In genomic region chr9:53829866-53830209, GRCm38 (mm10) we compare ENCODE assay signal across 7 mouse cellular contexts. TPM values are rescaled to one million over a fixed set of nuclear protein-coding genes. Genes with fewer than 3 reads are reported as not detected.
DNase-seq lines count a peak whose midpoint lies in the region; ATAC-seq and TF ChIP-seq lines count a peak whose summit lies in the region.

No protein-coding gene starts in this region.

- H3K36me3 ChIP-seq in megakaryocyte, embryonic 14.5 days (replicated peaks; ENCODE audit: low read length): no peaks in the 10 kb centered on the region
- no peaks in the 10 kb centered on the region for H3K36me3 ChIP-seq in forebrain, embryonic 14.5 days (ENCODE audit: control insufficient read depth, insufficient read depth, low read length)
- no peaks in the 10 kb centered on the region for H3K36me3 ChIP-seq in limb, embryonic 14.5 days (ENCODE audit: control insufficient read depth, insufficient read depth, low read length)
- H3K36me3 ChIP-seq in stomach, embryonic 16.5 days (ENCODE audit: control insufficient read depth, insufficient read depth, low read length): no peaks in the 10 kb centered on the region

- peaks cover 23% of the 10 kb centered on the region for H3K27me3 ChIP-seq in megakaryocyte, embryonic 14.5 days (replicated peaks)
- no peaks in the 10 kb centered on the region for H3K27me3 ChIP-seq in forebrain, embryonic 14.5 days (replicated peaks; ENCODE audit: control insufficient read depth, insufficient read depth, low read length)
- H3K27me3 ChIP-seq in limb, embryonic 14.5 days (ENCODE audit: control insufficient read depth, insufficient read depth, low read length): no peaks in the 10 kb centered on the region
- peaks cover 3% of the 10 kb centered on the region; the same call in 1 of the 2 replicates for H3K27me3 ChIP-seq in stomach, embryonic 16.5 days (ENCODE audit: control insufficient read depth, insufficient read depth, low read length)

- peaks cover 17% of the 10 kb centered on the region for H3K4me1 ChIP-seq in megakaryocyte, embryonic 14.5 days
- no peaks in the 10 kb centered on the region for H3K4me1 ChIP-seq in forebrain, embryonic 14.5 days (ENCODE audit: control insufficient read depth, insufficient read depth, low read length)
- H3K4me1 ChIP-seq in limb, embryonic 14.5 days (ENCODE audit: control insufficient read depth, insufficient read depth, low read length): no peaks in the 10 kb centered on the region
- H3K4me1 ChIP-seq in stomach, embryonic 16.5 days (ENCODE audit: control insufficient read depth, insufficient read depth, low read length): 0 out of 2 replicates have a peak, but pooled peaks cover 2% of the 10 kb centered on the region

- peak overlapping the region; percentile 64 for H3K9ac ChIP-seq in forebrain, embryonic 14.5 days (ENCODE audit: low read length)
- H3K9ac ChIP-seq in limb, embryonic 14.5 days (ENCODE audit: low read depth, low read length, severe bottlenecking): peak overlapping the region; percentile 52
- H3K9ac ChIP-seq in stomach, embryonic 16.5 days (ENCODE audit: low read length): peak overlapping the region; percentile 66

- DNase-seq in forebrain, embryonic 14.5 days (ENCODE audit: low spot score): peak; percentile 34
- no peak for DNase-seq in limb, embryonic 14.5 days (ENCODE audit: low spot score)
- DNase-seq in left cerebral cortex, adult 9 months (ENCODE audit: low spot score in 2 of 2): no peak
- DNase-seq in kidney, postnatal 14 days: no peak

- H3K9me3 ChIP-seq in megakaryocyte, embryonic 14.5 days: no peaks in the 10 kb centered on the region
- no peaks in the 10 kb centered on the region for H3K9me3 ChIP-seq in forebrain, embryonic 14.5 days (replicated peaks; ENCODE audit: control insufficient read depth, low read length)
- H3K9me3 ChIP-seq in limb, embryonic 14.5 days (ENCODE audit: control insufficient read depth, low read length): no peaks in the 10 kb centered on the region
- H3K9me3 ChIP-seq in stomach, embryonic 16.5 days (replicated peaks; ENCODE audit: control insufficient read depth, low read length): no peaks in the 10 kb centered on the region

- no peak for TF ChIP-seq POLR2A in limb, embryonic 14.5 days (IDR thresholded peaks at IDR 0.05; ENCODE audit: borderline replicate concordance, extremely low read depth, insufficient read depth, insufficient read length)

- H3K27ac ChIP-seq in forebrain, embryonic 14.5 days (ENCODE audit: low read depth, low read length): peak overlapping the region; percentile 53; the same call in 1 of the 2 replicates
- no peak overlapping the region for H3K27ac ChIP-seq in limb, embryonic 14.5 days (replicated peaks; ENCODE audit: low read depth, low read length)
- H3K27ac ChIP-seq in stomach, embryonic 16.5 days (ENCODE audit: low read length): no peak overlapping the region

- H3K4me2 ChIP-seq in forebrain, embryonic 14.5 days (ENCODE audit: low read length): peak overlapping the region; percentile 37
- H3K4me2 ChIP-seq in limb, embryonic 14.5 days (replicated peaks; ENCODE audit: low read depth, low read length, severe bottlenecking): peak overlapping the region; percentile 43
- peak overlapping the region; percentile 50 for H3K4me2 ChIP-seq in stomach, embryonic 16.5 days (ENCODE audit: low read depth, low read length)

- peak overlapping the region; percentile 88 for H3K4me3 ChIP-seq in megakaryocyte, embryonic 14.5 days (replicated peaks)
- H3K4me3 ChIP-seq in forebrain, embryonic 14.5 days (ENCODE audit: low read depth, low read length): peak overlapping the region; percentile 26
- H3K4me3 ChIP-seq in limb, embryonic 14.5 days (replicated peaks; ENCODE audit: low read length): peak overlapping the region; percentile 37
- peak overlapping the region; percentile 45 for H3K4me3 ChIP-seq in stomach, embryonic 16.5 days (replicated peaks; ENCODE audit: low read length)

- ATAC-seq in megakaryocyte, adult 5-6 weeks (ENCODE audit: poor library complexity, severe bottlenecking): no peak
- peak; percentile 75 for ATAC-seq in forebrain, embryonic 14.5 days
- no peak for ATAC-seq in limb, embryonic 14.5 days (ENCODE audit: low FRiP score, low read depth)
- ATAC-seq in stomach, embryonic 16.5 days (ENCODE audit: insufficient read depth, low FRiP score): no peak

- 38% methylated on average over 2 of the region's 2 CpGs for WGBS in forebrain, embryonic 14.5 days
- WGBS in limb, embryonic 14.5 days: 40% methylated on average over 2 of the region's 2 CpGs
- 27% methylated on average over 2 of the region's 2 CpGs for whole genome bisulfite sequencing in stomach, embryonic 16.5 days

RNA-seq across cellular contexts. Expression of gene Sln, which starts 20.1 kb away (rescaled TPM):
- not detected in 2 replicates for polyA plus RNA-seq in megakaryocyte, embryonic 14.5 days (2012; ENCODE audit: insufficient read depth, low replicate concordance)
- total RNA-seq in megakaryocyte, adult 5-6 weeks (2015): not detected in 2 replicates
- total RNA-seq in megakaryocyte, adult 5-6 weeks (2017): not detected in 2 replicates
- 0.99 and 2.0 TPM in 2 replicates for polyA plus RNA-seq in forebrain, embryonic 14.5 days (2014; fragmentation: Nextera tagmentation; extraction: Ambion mirVana)
- 33.4 and 43.9 TPM in 2 replicates for polyA plus RNA-seq in limb, embryonic 14.5 days (2012; rRNA removed)
- 67.8 and 100 TPM in 2 replicates for polyA plus RNA-seq in limb, embryonic 14.5 days (2014; fragmentation: Nextera tagmentation; extraction: Ambion mirVana)
- polyA plus RNA-seq in stomach, embryonic 16.5 days (2015; fragmentation: Nextera tagmentation; extraction: Ambion mirVana): 2.0 and 74.3 TPM in 2 replicates

RNA-seq across cellular contexts. Expression of gene Slc35f2, which starts 58.5 kb away (rescaled TPM):
- 0.67 TPM in 1 of 2 replicates, not detected in the other for polyA plus RNA-seq in megakaryocyte, embryonic 14.5 days (2012; ENCODE audit: insufficient read depth, low replicate concordance)
- 0.11 and 0.25 TPM in 2 replicates for total RNA-seq in megakaryocyte, adult 5-6 weeks (2015)
- total RNA-seq in megakaryocyte, adult 5-6 weeks (2017): 0.07 and 0.28 TPM in 2 replicates
- 7.6 and 9.5 TPM in 2 replicates for polyA plus RNA-seq in forebrain, embryonic 14.5 days (2014; fragmentation: Nextera tagmentation; extraction: Ambion mirVana)
- 3.5 and 4.1 TPM in 2 replicates for polyA plus RNA-seq in limb, embryonic 14.5 days (2012; rRNA removed)
- 4.1 and 4.5 TPM in 2 replicates for polyA plus RNA-seq in limb, embryonic 14.5 days (2014; fragmentation: Nextera tagmentation; extraction: Ambion mirVana)
- polyA plus RNA-seq in stomach, embryonic 16.5 days (2015; fragmentation: Nextera tagmentation; extraction: Ambion mirVana): 7.9 and 9.4 TPM in 2 replicates

Comparison
In these comparisons a context has a peak if more than half of its experiments do, and no peak if none do; other contexts are left out.
1. H3K4me3 ChIP-seq: peak in every context shown above with its lines; median percentile 88 in megakaryocyte, embryonic 14.5 days; 45 in stomach, embryonic 16.5 days; 37 in limb, embryonic 14.5 days; 26 in forebrain, embryonic 14.5 days.